Mouse (Mus musculus): ENCODE measurements around the gene Raf1.

DNA sequence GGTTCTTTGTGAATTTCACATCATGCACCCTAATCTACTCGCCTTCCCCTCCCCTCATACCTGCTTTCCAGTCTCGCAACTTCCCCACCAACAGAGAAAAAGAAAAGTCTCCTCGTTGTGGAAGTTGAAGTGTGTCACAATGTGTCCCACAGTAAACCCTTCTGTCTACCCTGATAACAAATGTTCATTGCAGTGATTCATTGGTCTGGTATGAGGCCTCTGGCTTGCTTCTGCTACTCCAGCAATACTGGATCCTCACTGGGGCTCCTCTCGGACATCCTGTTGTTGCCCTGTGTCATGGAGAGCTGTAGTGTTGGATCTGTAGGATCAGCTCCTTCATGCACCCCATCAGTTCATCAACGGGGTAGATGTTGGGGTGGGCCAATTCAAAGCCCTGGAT lies 45.8 kb upstream of the Raf1 start:
- no peak for TF ChIP-seq CTCF (IDR thresholded peaks at IDR 0.05; ENCODE audit: low read depth, low read length)
- no peak for TF ChIP-seq POLR2A (IDR thresholded peaks at IDR 0.05; ENCODE audit: borderline replicate concordance, low read depth, low read length)
